Mouse (Mus musculus): ENCODE measurements around the gene Mast2.

The Mast2 gene

GRCm38 (mm10) chr4:116464126-116464981 lies at the start of gene Mast2:
Gene Mast2, minus strand, starts transcription at chr4:116464183.
- DNase-seq (ENCODE audit: extremely low spot score, low spot score): peak; percentile 86

- peak; percentile 92 for DNase-seq (ENCODE audit: extremely low spot score, low spot score)
Measured at GRCm38 (mm10) chr4:116507425-116508218, 43.6 kb upstream of the Mast2 start, which contains the start of gene Ipp. Gene Ipp, plus strand, starts transcription at chr4:116507549.

GRCm38 (mm10) chr4:116506886-116507424 lies 43.0 kb upstream of the Mast2 start:
- DNase-seq (ENCODE audit: extremely low spot score, low spot score): no peak

- DNase-seq (ENCODE audit: extremely low spot score, low spot score): no peak
Measured at GRCm38 (mm10) chr4:116499978-116500377, 36.0 kb upstream of the Mast2 start.

GRCm38 (mm10) chr4:116493646-116494045 lies 29.7 kb upstream of the Mast2 start:
- DNase-seq (ENCODE audit: extremely low spot score, low spot score): no peak

- DNase-seq (ENCODE audit: extremely low spot score, low spot score): no peak
Measured at GRCm38 (mm10) chr4:116492460-116492859, 28.5 kb upstream of the Mast2 start.

GRCm38 (mm10) chr4:116491886-116492285 lies 27.9 kb upstream of the Mast2 start:
- DNase-seq (ENCODE audit: extremely low spot score, low spot score): no peak

- no peak for DNase-seq (ENCODE audit: extremely low spot score, low spot score)
Measured at GRCm38 (mm10) chr4:116491119-116491536, 27.1 kb upstream of the Mast2 start.

GRCm38 (mm10) chr4:116483476-116483875 lies 19.5 kb upstream of the Mast2 start:
- DNase-seq (ENCODE audit: extremely low spot score, low spot score): no peak

GRCm38 (mm10) chr4:116481322-116481721 lies 17.3 kb upstream of the Mast2 start:
- no peak for DNase-seq (ENCODE audit: extremely low spot score, low spot score)

GRCm38 (mm10) chr4:116463231-116464125 lies 505 bp downstream of the Mast2 start:
- DNase-seq (ENCODE audit: extremely low spot score, low spot score): peak; percentile 78

GRCm38 (mm10) chr4:116461943-116462342 lies 2.0 kb downstream of the Mast2 start:
- no peak for DNase-seq (ENCODE audit: extremely low spot score, low spot score)

- DNase-seq (ENCODE audit: extremely low spot score, low spot score): no peak
Measured at GRCm38 (mm10) chr4:116451553-116451952, 12.4 kb downstream of the Mast2 start.

- no peak for DNase-seq (ENCODE audit: extremely low spot score, low spot score)
Measured at GRCm38 (mm10) chr4:116449951-116450350, 14.0 kb downstream of the Mast2 start.

- DNase-seq (ENCODE audit: extremely low spot score, low spot score): peak; percentile 32
Measured at GRCm38 (mm10) chr4:116448673-116449072, 15.3 kb downstream of the Mast2 start.

GRCm38 (mm10) chr4:116439383-116439782 lies 24.6 kb downstream of the Mast2 start:
- no peak for DNase-seq (ENCODE audit: extremely low spot score, low spot score)

- DNase-seq (ENCODE audit: extremely low spot score, low spot score): no peak
Measured at GRCm38 (mm10) chr4:116438561-116438960, 25.4 kb downstream of the Mast2 start.

GRCm38 (mm10) chr4:116435626-116436025 lies 28.4 kb downstream of the Mast2 start:
- no peak for DNase-seq (ENCODE audit: extremely low spot score, low spot score)

- DNase-seq (ENCODE audit: extremely low spot score, low spot score): no peak
Measured at GRCm38 (mm10) chr4:116422186-116422585, 41.8 kb downstream of the Mast2 start.

- no peak for DNase-seq (ENCODE audit: extremely low spot score, low spot score)
Measured at GRCm38 (mm10) chr4:116421170-116421569, 42.8 kb downstream of the Mast2 start.

GRCm38 (mm10) chr4:116412993-116413392 lies 51.0 kb downstream of the Mast2 start:
- DNase-seq (ENCODE audit: extremely low spot score, low spot score): no peak

Data from neural tube, embryonic 10.5 days (tissue).